Mouse (Mus musculus) left cerebral cortex, postnatal 10 days (tissue): ENCODE measurements around the gene Arrdc4. TPM values are rescaled to one million over a fixed set of nuclear protein-coding genes. Genes with fewer than 3 reads are reported as not detected.

Experiments used
- DNase-seq, 2 experiments: peaks; one replicate each; pipeline ENCODE4 v3.0.0; 2021 to 2022; ENCODE audit warnings: low spot score in 2 of 2, mixed read lengths in 1 of 2; ENCODE audit errors: extremely low spot score in 1 of 2
- intact Hi-C: fragments of 180-260 bp; cut with DNase I; formaldehyde crosslinking; loops from one replicate; pipeline ENCODE4 v1.15.1; 2025
- total RNA-seq, 2 experiments: library from RNA; stranded (reverse); gene quantifications; 2 replicates each; pipeline ENCODE4 v1.2.3; 2021

Gene Arrdc4
- 10 to 100 TPM; 23.7 to 28.7 TPM for total RNA-seq

DNA sequence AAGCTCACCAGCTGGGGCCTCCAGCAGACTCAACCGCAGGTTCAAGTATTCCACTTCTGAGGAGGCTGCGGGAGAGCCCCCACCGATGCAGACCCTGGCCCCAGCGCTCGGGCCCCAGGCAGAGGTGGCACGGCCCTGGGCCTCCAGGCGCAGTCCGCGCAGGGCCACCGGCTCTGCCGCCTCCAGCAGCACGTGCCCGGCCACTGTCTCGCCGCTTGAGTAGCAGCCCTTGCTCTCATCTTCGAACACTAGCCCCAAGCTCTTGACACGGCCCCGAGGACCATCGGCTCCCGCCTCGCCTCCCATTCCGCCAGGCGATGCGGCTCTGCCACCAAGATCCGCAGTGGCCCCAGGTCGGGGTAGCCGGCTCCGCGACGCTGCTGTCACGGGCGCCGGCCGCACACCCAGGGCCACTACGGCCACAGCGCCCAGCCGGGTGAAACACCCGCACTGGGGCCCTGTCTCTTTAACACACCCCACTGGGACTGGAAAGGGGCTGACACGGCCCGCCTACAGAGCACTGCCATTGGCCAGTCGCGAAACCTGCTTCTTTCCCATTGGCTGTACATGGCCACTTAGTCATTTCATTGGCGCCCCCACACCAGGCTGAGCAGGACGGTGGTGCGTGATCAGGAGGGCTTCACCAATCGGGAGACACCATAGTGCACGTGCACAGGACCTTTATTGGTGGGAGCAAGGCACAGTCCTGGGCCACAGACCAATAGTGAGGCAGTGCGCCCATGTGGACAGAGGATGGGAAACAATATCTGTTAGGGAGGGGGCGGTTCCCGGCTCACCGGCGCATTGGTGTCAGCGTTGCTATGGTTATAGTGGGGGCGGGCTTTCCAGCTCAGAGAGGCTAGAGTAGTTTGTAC lies at the start of gene Arrdc4:
Gene Arrdc4 (minus strand): TSS at position 481 of the 875 bp plus-strand sequence.
- DNase-seq, result peak; percentile 97 to 100
- intact Hi-C loops, result no loop called here

DNA sequence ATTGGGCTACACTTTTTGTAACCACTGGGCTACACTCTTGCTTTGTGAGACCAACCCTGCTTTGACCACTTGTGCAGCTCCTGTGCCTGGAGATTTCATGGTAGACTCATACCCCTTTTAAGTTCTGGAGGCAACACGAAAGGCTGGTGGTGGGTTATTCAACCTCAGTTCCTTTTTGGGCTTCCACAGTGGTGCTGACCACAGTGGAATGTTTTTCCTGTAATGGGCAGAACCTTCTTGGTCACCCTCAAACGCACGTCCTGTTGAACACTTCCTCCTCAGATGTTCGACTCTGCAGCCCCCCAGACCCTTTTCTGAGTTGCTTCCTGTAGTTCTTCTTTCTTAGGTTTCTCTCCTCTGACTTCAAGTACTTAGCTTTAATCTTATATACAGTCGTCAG lies 46.5 kb upstream of the Arrdc4 start:
- intact Hi-C loops, result no loop called here
- no peak for DNase-seq

GRCm38 (mm10) chr7:68788711-68789110 lies 39.7 kb upstream of the Arrdc4 start:
- DNase-seq, result no peak
- intact Hi-C loops, result no loop called here

- no peak for DNase-seq
- intact Hi-C loops, result no loop called here
Observed at GRCm38 (mm10) chr7:68771757-68772094, 22.7 kb upstream of the Arrdc4 start.

GRCm38 (mm10) chr7:68770894-68771756 lies 22.1 kb upstream of the Arrdc4 start:
- intact Hi-C loops, result no loop called here
- DNase-seq, result no peak

DNA sequence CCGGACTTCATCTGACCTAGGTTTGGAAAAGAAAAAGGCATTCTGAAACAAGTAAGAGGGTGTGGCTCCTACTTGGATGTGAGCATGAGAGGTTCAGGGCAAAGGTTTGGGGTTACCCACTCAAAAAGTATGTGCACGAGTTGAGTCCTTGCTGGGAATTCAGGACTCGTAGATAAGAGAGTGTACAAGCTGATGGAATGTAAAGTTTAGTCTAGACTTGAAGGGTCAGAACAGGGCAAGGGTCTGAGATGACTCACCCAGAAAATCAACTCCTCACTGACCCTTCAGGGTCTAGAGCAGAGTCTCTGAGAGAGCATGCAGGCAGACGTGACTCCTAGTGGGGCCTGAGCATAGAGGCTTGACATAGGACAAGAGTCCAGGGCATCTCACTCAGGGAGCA lies 16.9 kb upstream of the Arrdc4 start:
- intact Hi-C loops, result no loop called here
- no peak for DNase-seq

DNA sequence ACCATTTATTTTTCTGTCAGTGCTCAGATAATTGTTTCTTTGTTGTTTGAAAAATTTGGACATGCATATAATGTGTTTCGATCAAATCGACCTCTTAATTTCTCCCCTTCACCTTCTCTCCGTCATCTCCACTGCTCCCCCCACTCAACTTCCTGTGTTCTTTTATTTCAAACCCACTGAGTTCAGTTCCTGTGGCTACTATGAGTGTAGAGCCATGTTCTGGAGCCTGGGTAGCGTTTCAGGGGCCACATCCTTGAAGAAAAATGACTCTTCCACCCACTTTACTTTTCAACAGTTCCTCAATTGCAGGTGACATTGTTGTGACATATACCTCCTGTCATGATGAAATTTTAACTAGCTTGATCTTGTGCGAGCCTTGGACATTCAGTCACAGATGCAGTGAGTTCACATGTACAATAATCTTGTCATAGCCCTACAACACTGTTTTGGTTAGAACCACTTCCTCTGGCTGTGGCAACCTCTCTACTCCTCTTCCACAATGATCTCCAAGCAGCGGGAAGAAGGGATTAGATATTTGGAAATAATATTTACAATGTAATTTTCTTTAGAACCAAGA lies 10.2 kb upstream of the Arrdc4 start:
- no peak for DNase-seq
- intact Hi-C loops, result no loop called here

GRCm38 (mm10) chr7:68756656-68757204 lies 7.7 kb upstream of the Arrdc4 start:
- no peak for DNase-seq
- intact Hi-C loops, result no loop called here

DNA sequence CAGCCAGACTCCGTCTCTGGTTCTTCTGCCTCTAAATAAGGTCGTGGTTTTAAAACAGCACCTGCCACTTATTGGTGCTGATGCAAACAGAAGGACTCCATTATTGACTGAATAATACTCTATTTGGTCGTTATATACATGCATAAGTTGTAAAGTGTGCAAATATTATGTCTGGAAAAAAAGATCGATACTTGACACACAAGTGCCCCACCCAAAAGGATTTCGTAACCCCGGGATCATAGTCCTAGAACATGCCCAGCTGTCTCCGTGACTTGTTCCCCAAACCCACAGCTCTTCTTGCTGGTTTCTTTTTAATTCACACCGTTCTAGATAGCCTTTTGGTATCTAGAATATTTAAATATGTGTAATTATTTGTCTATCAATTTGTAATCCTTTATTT lies 878 bp upstream of the Arrdc4 start:
- intact Hi-C loops, result no loop called here
- no peak for DNase-seq

DNA sequence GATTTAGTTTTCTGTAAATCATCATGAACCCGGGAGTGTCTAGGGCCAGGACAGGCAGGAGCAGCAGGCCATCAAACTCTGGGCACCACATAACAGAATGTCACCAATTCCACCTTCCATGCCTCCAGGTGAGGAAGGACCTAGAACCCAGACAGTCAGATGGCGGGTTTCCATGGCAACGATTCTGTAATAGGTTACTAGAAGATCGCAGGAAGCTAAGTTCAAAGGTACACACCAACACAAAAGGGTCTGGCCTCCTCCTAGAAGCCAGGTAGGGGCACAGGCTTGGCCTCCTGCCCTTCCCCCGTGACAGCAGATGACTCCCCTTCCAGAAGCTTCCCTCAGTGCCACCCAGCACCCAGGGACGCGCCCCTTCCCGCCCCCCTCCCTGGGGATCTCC lies 680 bp downstream of the Arrdc4 start:
- DNase-seq, result peak; percentile 29 to 56
- intact Hi-C loops, result no loop called here

GRCm38 (mm10) chr7:68744616-68745015 lies 4.4 kb downstream of the Arrdc4 start:
- no peak for DNase-seq
- intact Hi-C loops, result no loop called here

- no peak for DNase-seq
- intact Hi-C loops, result no loop called here
Observed at GRCm38 (mm10) chr7:68744206-68744605, 4.8 kb downstream of the Arrdc4 start.

- DNase-seq, result no peak
- intact Hi-C loops, result no loop called here
Observed at GRCm38 (mm10) chr7:68740763-68741162, 8.3 kb downstream of the Arrdc4 start.

- intact Hi-C loops, result no loop called here
Observed at GRCm38 (mm10) chr7:68738676-68739399, 10.2 kb downstream of the Arrdc4 start.

DNA sequence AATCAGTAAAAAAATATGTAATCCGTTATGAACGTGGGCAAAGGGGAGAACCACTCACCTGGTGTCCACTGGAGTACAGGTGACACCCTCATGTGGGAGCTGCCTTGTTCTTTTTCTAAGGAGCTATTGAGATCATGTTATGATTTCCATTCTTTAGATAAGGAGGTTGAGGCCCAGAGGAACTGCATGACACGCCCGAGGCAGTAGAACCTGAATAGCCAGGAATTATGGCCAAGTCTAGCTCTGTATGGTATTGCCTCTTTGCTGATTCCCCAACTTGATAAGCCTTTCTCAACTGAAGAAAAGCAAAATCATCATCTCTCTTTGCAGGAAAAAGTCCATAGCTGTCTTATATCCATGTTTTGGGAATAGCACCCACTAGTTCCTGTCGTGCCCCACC lies 22.7 kb downstream of the Arrdc4 start:
- no peak for DNase-seq
- intact Hi-C loops, result no loop called here

More at GRCm38 (mm10) chr7:68738676-68739399, 10.2 kb downstream of the Arrdc4 start:
- no peak for DNase-seq

DNA sequence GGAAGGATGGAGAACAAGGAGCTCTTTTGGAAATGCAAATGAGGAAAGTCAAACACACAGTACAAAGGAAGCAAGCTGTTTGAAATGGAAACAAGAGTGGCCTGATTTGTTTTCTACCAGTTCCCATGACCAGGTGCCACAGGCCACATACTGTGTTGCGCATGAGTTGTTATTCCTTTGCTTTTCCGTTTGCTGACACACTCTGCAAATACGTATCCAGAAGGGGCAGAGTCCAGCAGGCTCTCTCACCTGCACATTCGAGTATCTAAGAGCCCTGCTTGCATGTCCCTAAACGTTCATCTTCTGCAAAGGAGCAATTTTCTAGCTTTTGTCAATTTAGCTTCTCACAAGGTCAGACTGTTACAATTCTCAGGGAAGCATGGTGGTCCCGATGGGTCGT lies 24.3 kb downstream of the Arrdc4 start:
- intact Hi-C loops, result no loop called here
- no peak for DNase-seq

- no peak for DNase-seq
- intact Hi-C loops, result no loop called here
Observed at GRCm38 (mm10) chr7:68721520-68721919, 27.5 kb downstream of the Arrdc4 start.

- no peak for DNase-seq
- intact Hi-C loops, result no loop called here
Observed at GRCm38 (mm10) chr7:68717988-68718387, 31.1 kb downstream of the Arrdc4 start.

GRCm38 (mm10) chr7:68717498-68717897 lies 31.5 kb downstream of the Arrdc4 start:
- intact Hi-C loops, result no loop called here
- peak; percentile 62 to 85 for DNase-seq
